Mouse (Mus musculus) erythroblast, embryonic 14.5 days (primary cell): ENCODE measurements at regions not wholly inside any gene's neighbourhood (a gene's known extent, or its start where the extent isn't known, plus 50 kb on each side); places are given as distances from the start of the nearest gene placed in this dataset.

Experiments used
- GATA1 ChIP-seq: IDR thresholded peaks from 2 replicates; pipeline ENCODE4 v1.6.1; 2012; ENCODE audit warnings: low read length, inconsistent platforms, mixed read lengths
- TAL1 ChIP-seq: IDR thresholded peaks from 3 replicates; pipeline ENCODE4 v1.6.1; 2012; ENCODE audit warnings: low read length, inconsistent platforms, mixed read lengths

DNA sequence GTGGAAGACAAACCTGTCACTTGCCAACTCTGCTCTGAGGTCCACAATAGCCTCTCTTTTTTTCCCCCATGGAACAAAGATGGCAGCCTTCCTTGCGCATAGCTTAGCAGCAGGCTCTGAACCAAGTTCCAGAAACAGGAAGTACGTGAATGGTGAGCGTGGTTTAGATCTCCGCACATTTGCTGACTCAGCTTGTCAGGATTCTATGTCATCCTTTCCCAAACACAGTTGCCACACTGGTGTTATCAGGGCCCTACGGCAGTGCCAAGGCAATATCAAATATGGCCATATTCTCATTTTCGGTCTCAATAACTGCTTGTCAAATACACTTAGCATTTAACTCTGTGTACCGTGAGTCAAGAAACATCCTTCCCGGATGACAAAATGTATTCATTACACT lies 161.8 kb upstream of the Irx5 start:
- TF ChIP-seq GATA1 (no peak), TAL1 (no peak)
